Mouse (Mus musculus): ENCODE results near the gene Syt15. TPM values are rescaled to one million over a fixed set of nuclear protein-coding genes. Genes with fewer than 3 reads are reported as not detected.
A peak's percentile ranks its signal among the peaks of the same experiment; 100 is the strongest.
"Not testable (repeated sequence)": the region's sequence is repeated elsewhere in the genome, so short reads cannot be mapped to it uniquely, and the experiment has no call there.

Syt15 gene
- total RNA-seq, 1 experiment from 2014 or later: 0.44 TPM

DNA sequence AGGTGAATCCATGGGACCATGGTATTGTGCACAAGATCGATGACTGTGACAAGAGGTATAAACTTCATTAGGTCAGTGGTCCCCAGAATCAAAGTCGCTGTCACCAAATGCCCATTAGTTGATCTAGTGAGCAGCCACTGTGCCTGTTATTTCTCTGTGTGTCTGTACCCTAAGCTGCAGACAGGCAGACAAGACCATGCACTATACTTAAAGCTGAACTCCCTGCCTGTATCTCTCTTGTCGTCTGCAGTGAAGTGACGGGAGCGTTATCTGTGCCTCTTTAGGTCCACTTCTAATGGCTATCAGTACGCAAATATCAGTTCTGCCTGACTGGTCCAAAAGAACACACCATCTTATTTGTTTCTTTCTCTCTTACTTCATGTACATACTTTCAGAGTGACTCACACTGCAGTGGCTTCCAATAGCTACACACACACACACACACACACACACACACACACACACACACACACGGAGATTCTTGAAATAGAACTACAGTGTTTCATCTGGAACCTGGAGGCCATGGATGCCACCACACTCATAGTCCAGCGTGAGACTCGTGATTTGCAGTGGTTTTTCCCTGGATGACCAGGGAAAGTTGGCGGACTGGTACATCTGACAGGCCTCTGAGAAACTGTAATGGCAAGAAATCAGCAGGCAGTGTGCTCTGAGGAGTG, 9.6 kb downstream of the Syt15 start:
- DNase-seq: no peak

DNA sequence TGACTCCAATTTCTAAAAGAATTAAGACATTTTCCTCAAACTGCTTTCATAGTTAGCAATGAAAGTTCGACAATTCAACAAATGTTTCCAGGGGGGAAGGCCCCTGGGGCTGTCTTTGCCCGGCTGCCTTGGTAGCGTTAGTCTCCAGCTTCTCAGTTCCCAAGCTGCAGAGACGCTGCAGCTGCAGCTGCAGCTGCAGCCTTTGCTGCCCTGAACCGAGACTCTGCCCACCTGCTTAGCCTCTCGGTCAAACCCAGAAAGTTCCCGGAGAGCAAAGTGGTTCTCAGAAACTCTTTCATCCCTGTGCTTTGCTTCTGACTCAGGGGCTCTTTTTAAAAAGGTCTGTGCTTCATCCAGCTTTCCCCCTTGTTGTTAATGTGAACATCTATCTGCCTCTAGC, 12.9 kb downstream of the Syt15 start:
- no peak for DNase-seq

DNA sequence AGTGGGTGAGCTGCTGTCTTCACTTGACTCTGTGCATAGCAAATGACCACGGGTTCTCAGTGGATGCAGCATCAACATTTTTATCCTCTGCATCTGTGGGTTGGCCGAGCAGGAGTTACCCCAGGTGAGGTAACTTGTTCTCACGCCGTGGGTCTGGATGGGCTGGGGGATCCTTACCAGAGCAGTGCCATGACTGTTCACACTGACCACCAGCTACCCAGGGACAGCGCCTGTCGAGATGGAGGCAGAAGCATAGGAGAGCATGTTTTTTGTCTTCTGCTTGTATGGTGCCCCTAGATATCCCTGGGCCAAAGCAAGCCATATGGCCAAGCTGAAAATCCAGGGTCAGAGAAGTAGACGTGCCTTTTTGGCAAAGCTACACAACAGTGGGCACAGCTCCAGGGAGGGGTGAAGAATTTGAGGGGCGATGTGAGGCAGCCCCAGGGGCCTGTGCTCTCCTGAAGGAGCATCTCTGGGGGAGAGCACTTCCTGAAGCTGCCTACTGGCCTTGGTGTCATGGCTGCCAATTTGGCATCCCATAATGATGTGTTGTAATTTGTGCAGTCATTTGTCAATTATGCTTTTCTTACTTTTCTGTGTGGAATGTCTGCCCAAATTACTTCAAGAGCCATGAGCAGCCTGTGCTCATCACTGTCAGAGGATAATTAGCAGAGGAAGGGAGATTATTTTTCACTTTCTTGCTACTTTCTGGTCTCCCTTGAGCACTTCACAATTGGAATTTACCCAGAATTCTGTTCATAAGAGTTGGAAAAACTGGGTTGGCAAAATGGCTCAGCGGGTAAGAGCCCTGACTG, 13.7 kb downstream of the Syt15 start:
- DNase-seq: no peak

DNA sequence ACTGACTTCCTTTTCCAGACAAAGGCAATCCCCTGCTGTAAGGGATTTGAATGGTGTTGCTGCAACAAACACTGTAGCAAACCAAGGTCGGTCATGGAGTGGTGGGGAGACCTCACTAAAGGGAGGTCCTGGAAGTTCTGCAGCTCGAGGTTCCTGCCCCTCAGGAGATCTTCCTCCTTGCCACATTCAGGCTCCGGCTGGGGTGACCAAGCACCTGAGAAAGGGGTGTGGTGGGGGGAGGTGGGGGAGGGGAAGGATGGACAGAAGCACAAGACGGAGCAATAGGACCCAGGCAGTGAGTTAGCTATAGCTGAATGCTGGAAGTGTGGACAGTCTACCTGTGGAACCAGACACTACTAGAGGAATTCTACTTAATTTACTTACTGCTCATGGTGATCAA, 14.5 kb downstream of the Syt15 start:
- DNase-seq: no peak

DNA sequence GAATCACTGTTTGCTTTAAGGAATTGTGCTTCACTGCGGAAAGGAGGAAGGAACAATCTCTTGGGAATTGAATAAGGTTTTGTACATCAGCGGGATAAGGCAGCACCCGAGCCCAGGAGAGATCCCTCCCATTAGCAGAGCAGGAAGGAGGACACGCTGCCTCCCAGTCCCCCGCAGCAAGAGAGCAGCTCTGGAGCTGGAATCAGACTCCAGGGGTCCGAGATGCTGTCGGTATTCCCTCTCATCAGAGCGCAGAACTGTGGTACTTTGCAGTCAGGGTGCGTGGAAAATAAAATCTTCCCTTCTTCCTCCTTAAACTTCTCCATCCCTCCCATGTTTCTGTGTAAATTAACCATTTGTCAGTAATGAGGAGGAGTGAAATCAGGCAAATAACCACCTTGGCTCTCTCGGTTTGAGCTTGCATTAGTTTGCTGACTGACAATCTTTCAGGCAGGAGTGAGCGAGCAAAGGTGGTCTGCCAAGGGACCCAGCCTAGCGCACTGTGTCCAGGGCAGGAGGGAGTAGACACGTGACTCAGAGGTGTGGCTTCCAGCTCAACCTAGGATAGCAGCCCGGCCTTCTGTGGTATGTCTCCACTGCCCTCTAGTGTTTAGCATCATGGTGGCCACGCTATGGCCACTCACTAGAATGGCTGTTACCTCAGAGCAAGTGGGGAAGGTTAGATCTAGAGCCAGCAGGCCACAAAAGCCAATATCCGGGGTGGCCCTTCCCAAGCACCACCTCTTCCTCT, 15.4 kb downstream of the Syt15 start:
- peak; percentile 83 for DNase-seq

DNA sequence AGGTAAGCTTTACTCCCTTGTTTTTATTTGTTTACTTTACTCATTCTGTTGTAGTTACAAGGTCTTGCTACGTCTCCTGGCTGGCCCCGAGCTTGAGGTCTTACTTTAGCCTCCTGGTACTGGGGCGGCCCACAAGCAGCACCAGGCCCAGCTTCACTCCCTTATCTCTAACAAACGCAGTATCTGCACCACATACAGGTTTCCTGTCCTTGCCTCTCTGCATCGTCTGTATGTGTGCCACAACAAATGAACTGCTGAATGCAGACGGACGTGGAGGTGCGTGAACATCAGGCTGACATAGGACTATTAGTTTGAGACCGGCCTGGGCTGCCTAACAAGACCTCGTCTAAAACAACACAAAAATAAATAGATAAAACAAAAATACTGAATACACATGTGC, 20.9 kb downstream of the Syt15 start:
- no peak for DNase-seq

DNA sequence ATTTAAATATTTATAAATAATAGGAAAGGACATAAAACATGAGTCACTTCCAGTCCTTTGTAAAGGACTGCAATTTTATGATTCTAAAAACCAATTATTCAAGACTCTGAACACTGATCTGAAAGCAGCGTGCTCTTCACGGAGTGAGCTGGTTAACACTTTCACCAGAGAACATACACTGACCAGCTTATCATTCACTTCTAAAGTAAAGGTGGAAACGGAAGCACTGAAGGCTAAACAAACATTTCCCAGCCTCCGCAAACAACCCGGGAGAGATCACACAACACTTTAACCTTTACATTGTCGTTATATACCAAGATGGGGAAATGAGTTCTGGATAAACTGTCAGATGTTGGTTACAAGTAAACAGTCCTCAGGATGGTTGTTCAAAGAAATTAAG, 21.3 kb downstream of the Syt15 start:
- DNase-seq: no peak

DNA sequence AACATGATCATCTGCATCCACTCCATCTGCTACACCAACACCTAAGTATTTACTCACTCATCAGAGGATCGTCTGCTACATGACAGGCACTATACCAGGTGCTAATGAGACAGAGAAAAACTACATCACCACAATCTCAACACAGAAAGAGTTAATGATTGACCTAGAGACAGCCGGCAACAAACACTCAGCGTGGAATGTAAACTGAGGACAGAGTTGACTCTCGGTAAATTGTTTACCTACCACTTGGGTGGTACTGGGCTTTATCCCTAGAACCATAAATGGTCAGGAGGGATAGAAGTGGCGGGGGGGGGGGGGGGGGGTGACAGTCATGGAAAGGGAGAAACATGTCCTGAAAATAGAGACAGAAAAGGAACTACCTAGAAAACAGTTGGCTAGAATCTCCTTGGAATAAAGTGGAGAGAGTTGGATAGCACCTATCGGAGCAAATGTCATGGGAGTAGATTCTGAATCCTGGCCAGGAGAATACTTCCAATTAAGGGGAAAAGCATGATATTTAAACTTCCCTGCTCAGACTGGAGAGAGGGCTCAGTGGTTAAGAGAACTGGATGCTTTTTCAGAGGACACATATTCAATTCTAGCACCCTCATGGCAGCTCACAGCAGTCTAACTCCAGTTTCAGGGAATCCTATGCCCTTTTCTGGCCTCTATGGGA, 33.2 kb downstream of the Syt15 start:
- DNase-seq: no peak

DNA sequence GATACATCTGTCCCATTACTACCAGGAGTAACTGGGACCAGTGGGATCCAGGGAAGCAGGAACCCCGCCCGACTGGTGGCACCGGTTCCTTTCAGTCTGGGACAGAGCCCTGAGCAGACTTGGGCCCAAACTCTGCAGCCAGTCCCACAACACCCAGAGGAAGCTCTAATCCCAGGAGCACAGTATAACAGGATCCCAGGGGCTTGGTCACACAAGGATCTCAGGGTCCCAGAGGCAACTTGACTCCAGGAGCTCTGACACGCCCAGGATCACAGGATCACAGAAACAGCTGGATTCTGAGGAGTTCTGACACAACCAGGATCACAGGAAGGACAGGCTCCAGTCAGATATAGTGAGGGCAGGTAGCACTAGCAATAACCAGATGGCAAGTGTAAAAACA, 33.9 kb downstream of the Syt15 start:
- no peak for DNase-seq

DNA sequence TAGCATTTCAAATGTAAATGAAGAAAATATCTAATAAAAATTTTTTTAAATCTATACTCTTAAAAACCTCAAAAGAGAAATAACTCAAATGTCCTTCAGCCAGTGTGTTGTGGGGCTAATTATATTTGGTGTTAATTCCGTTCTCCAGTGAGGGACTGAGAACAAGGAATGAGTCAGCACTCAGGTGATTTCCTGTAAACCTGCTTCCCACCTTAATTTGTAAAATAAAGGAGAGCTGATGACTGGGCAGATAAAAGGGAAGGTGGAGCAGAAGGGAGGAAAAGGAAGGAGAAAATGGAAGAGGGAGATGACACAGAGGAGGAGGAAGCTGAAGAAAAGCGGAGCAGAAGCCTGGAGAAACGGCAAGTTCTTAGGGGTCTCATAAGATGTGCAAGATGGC, 39.1 kb downstream of the Syt15 start:
- not testable (repeated sequence) for DNase-seq

DNA sequence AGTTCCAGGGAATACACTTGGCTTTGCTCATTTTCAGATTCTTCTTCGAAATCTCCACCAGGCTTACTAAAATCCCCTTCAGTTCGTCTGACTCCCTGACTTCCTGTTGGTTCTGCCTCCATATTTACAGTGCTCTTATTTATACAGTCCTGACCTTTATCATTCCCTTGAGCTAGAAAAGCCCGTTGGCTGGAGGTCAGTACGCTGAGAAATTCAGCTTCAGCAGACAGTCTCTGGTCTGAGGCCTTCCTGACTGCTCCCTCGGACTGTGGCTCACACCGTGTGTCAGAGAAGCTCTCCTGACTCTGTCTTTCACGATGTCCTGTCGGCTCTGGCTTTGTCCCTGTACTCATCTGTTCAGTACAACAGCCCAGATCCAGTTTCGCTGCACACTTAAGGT, 48.7 kb downstream of the Syt15 start:
- DNase-seq: peak; percentile 19

DNA sequence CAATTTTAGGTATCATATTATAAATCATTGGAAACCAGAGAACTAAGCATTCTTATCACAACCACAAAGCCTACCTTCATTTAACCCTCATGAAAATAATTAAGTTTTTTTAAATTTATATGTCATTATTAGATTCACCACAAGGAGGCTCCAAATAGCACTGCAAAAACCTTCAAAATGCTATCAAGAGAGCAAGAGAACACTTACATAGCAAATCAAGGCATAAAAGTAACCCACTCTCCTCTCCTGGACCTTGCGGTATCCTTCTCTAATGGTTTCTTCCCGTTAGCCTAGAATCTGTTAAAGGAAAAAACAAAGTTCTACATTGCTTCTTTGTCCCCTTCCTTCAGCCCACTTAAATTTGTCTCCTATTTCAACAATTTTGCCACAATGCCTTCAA, 53.9 kb downstream of the Syt15 start:
- no peak for DNase-seq

DNA sequence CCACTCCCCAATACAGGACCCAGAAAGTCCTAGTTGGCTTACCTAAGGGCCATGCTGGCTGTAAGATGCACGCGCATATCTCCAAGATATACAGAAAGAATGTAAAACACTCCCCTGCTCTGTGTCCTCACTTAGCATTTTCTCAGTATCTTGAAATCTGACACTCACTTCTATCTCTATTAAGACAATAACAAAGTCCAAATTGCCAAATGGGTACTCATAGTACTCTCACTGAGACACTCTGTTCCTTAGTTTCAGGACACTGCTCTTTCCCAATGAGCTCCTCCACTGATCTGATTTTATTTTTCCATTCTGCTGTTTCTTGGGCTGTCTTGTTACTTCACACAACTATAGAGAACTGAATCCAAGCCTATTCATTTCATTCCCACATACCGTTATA, 54.7 kb downstream of the Syt15 start:
- DNase-seq: no peak

DNA sequence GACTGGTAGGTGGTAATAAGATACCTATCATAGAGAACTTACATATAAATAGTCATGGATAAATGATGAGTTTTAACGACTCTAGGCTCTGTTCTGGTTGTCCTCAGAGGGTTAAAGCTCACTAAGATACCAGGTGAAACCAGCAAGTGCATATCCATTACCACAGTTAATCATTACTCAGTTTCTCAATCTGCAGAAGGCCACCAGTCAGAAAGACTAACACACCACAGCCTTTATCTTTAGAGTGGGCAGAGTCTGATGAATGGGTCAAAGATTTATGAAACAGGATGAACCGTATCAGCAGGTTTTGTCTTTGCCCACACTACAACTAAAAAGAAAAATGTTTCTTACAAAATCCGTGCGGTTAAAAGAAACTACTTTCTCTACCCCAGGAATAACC, 55.8 kb downstream of the Syt15 start:
- no peak for DNase-seq

DNA sequence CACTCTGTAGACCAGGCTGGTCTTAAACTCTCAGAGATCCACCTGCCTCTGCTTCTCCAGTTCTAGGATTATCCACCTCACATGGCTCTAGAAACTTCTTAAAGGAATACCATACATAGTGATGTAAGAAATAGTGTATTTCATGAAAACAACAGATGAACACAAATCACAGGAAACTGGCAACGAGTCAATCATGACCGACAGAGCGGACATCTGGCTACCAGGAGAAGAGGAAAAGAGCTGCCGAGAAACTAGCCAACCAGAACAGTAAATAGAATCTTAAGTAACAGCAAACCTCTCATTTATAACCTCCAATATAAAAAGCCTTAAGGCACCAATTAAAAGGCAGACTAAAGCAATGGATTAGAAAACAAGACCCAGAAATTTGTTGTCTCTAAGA, 60.3 kb downstream of the Syt15 start:
- no peak for DNase-seq

Other genes with a start within 250 kb of the Syt15 start
- gene Zfp488, start 240.8 kb upstream of the Syt15 start, total RNA-seq (2021): not detected in 2 replicates
- gene Gm30083, start 204.4 kb upstream of the Syt15 start, total RNA-seq (2021): not detected in 2 replicates
- gene Gm5460, start 202.8 kb upstream of the Syt15 start, total RNA-seq (2021): not detected in 2 replicates
- gene Antxrl, start 166.9 kb upstream of the Syt15 start, total RNA-seq (2021): not detected in 2 replicates
- 7.0 and 8.9 TPM in 2 replicates for gene Anxa8, start 133.6 kb upstream of the Syt15 start, total RNA-seq (2021)
- not detected in 2 replicates for gene A630023A22Rik, start 116.8 kb upstream of the Syt15 start, total RNA-seq (2021)
- gene Npy4r, start 67.1 kb upstream of the Syt15 start, total RNA-seq (2021): 0.41 and 0.44 TPM in 2 replicates
- 0.48 and 1.2 TPM in 2 replicates for gene Gprin2, start 17.9 kb upstream of the Syt15 start, total RNA-seq (2021)
- 12.2 and 13.0 TPM in 2 replicates for gene Shld2, start 90.9 kb downstream of the Syt15 start, total RNA-seq (2021)
- 217 and 322 TPM in 2 replicates for gene Glud1, start 91.1 kb downstream of the Syt15 start, total RNA-seq (2021)
- 4.0 TPM in 1 of 2 replicates, not detected in the other for gene Fam25c, start 135.8 kb downstream of the Syt15 start, total RNA-seq (2021)
- 17.4 and 33.4 TPM in 2 replicates for gene Sncg, start 155.2 kb downstream of the Syt15 start, total RNA-seq (2021)
- 34.2 and 35.1 TPM in 2 replicates for gene Mmrn2, start 155.9 kb downstream of the Syt15 start, total RNA-seq (2021)

All from adrenal gland, postnatal 14 days (tissue).